Mouse (Mus musculus): ENCODE results near the gene St5.

- TF ChIP-seq MAFK (IDR thresholded peaks at IDR 0.05; ENCODE audit: insufficient read depth, low read depth, low read length) (no peak), CHD2 (IDR thresholded peaks at IDR 0.05; ENCODE audit: low read depth, low read length) (no peak), HCFC1 (IDR thresholded peaks at IDR 0.05; ENCODE audit: borderline replicate concordance, insufficient read depth, low read length) (no peak), ZC3H11A (IDR thresholded peaks at IDR 0.05; ENCODE audit: borderline replicate concordance, low read depth, low read length) (no peak), ZNF384 (IDR thresholded peaks at IDR 0.05; ENCODE audit: low read depth, low read length) (no peak)
Measured at GRCm38 (mm10) chr7:109588145-109588544, 115.3 kb downstream of the St5 start.
